Mouse (Mus musculus) midbrain, embryonic 16.5 days (tissue): Measurements from ENCODE around the gene Pcdh9. TPM values are rescaled to one million over a fixed set of nuclear protein-coding genes. Genes with fewer than 3 reads are reported as not detected.

Experiments
- ATAC-seq: fragments of 200-750 bp; cut with Nextera tagmentation; 2 replicates; pipeline ENCODE4 v1.8.0; 2017; ENCODE audit warnings: moderate TSS enrichment
- H3K27ac ChIP-seq: fragments of 300-500 bp; sonication (generic); 2 replicates; pipeline ENCODE4 v1.5.1; 2014; ENCODE audit warnings: mild to moderate bottlenecking, low read length, mixed read lengths
- H3K27me3 ChIP-seq: fragments of 300-500 bp; sonication (generic); 2 replicates; pipeline ENCODE4 v1.6.1; 2014; ENCODE audit warnings: low read depth, low read length, mixed read lengths; ENCODE audit not compliant: control insufficient read depth, insufficient read depth
- H3K36me3 ChIP-seq: fragments of 300-500 bp; sonication (generic); 2 replicates; pipeline ENCODE4 v1.6.1; 2014; ENCODE audit warnings: mild to moderate bottlenecking, low read length, moderate library complexity, mixed read lengths; ENCODE audit not compliant: control insufficient read depth, insufficient read depth
- H3K4me1 ChIP-seq: fragments of 300-500 bp; sonication (generic); 2 replicates; pipeline ENCODE4 v1.6.1; 2014; ENCODE audit warnings: mild to moderate bottlenecking, low read length, mixed read lengths; ENCODE audit not compliant: control insufficient read depth, insufficient read depth
- H3K4me2 ChIP-seq: fragments of 300-500 bp; sonication (generic); 2 replicates; pipeline ENCODE4 v1.6.1; 2014; ENCODE audit warnings: mild to moderate bottlenecking, low read length, mixed read lengths
- H3K4me3 ChIP-seq: fragments of 300-500 bp; sonication (generic); 2 replicates; pipeline ENCODE4 v1.5.1; 2014; ENCODE audit warnings: low read depth, mild to moderate bottlenecking, low read length, moderate library complexity, mixed read lengths
- H3K9ac ChIP-seq: fragments of 300-500 bp; sonication (generic); 2 replicates; pipeline ENCODE4 v1.6.1; 2014; ENCODE audit warnings: low read depth, low read length, mixed read lengths
- H3K9me3 ChIP-seq: fragments of 300-500 bp; sonication (generic); replicated peaks from 2 replicates; pipeline ENCODE4 v1.6.1; 2014; ENCODE audit warnings: mild to moderate bottlenecking, low read length, mixed read lengths; ENCODE audit not compliant: control insufficient read depth, poor library complexity, severe bottlenecking
- WGBS: fragments of 180-500 bp; shearing (Covaris S2); extraction: QIAGEN DNeasy Blood & Tissue Kit; methylation state at CpG from one replicate; pipeline ENCODE4 v1.1.7; 2014; 5-methylcytosine and 5-hydroxymethylcytosine counted together
- polyA plus RNA-seq: library from polyadenylated mRNA; unstranded; fragments of >200 nt; fragmentation: Nextera tagmentation; extraction: Ambion mirVana; gene quantifications from 2 replicates; pipeline ENCODE4 v1.2.1, GENCODE M21; 2015

Pcdh9 gene
- polyA plus RNA-seq, 1 experiment from 2014 or later = 179 TPM

DNA sequence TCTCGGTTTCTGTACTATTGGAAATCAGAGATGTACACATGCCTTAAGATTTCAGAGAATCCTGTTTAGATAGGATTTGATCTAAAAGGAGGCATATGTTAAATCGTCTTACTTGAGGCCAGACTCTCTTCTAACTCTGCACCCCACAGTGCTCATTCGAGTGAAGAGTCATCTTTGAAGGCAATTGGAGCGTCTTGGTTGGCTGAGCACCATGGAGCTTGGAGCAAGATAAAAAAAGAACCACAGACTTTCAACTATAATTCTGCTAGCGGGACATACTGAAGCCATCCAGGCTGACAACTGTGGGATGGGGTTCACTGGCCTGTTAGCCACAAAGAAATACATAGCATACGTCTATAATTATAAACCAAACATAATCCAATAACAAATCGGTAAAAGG is 541.3 kb downstream of the Pcdh9 start:
- no peaks in the 10 kb centered on the region for H3K9me3 ChIP-seq
- 21% methylated on average over 7 of the region's 7 CpGs for WGBS
- no peaks in the 10 kb centered on the region for H3K4me1 ChIP-seq
- H3K4me3 ChIP-seq = no peak overlapping the region
- ATAC-seq = no peak
- H3K27me3 ChIP-seq = no peaks in the 10 kb centered on the region
- no peak overlapping the region for H3K4me2 ChIP-seq
- no peak overlapping the region for H3K9ac ChIP-seq
- no peak overlapping the region for H3K27ac ChIP-seq
- H3K36me3 ChIP-seq = no peaks in the 10 kb centered on the region

DNA sequence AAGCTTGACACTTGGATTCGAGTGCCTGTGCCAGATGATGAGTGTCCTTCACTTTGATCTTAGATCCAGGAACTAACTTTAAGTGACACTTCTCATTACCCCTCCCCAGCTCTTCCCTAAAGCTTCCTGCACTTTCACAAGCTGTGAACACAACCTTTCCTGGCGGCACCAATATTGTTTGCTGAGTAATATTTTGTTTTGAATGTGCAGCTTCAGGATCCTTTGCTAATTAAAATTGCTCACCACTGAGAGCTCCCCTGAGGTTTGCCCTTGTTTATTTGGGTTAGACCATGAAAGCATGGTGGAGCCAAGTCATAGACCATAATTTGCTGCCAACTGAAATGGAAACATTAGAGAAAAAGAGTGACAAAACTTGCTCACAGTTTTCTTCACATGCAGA is 543.4 kb downstream of the Pcdh9 start:
- Histone ChIP-seq H3K36me3 (no peaks in the 10 kb centered on the region), H3K27me3 (no peaks in the 10 kb centered on the region), H3K4me2 (no peak overlapping the region), H3K4me3 (no peak overlapping the region), H3K27ac (no peak overlapping the region), H3K4me1 (no peaks in the 10 kb centered on the region), H3K9ac (no peak overlapping the region), H3K9me3 (no peaks in the 10 kb centered on the region)
- WGBS = 17% methylated on average over 2 of the region's 2 CpGs
- ATAC-seq = no peak

DNA sequence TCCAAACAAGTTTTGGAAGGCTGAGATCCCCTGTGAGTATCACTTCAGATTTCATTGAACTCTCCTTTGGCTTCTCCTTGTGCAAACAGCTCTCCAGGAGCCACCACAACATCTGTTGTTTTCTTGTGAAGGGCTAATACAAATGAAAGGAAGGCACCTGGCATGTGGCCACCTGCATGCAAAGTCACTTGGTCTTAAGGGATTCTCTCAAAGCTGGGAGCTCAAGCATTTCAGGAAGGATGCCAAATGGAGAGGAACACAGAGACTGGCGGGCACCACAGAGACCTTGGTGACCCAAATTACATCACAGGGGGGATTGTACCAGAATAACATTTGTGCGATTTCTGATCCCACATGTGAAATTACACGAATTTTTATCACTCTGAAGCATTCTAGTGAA is 547.7 kb downstream of the Pcdh9 start:
- Histone ChIP-seq H3K9me3 (no peaks in the 10 kb centered on the region), H3K27ac (no peak overlapping the region), H3K36me3 (no peaks in the 10 kb centered on the region), H3K9ac (no peak overlapping the region), H3K4me2 (no peak overlapping the region), H3K4me3 (no peak overlapping the region), H3K4me1 (no peaks in the 10 kb centered on the region), H3K27me3 (no peaks in the 10 kb centered on the region)
- 71% methylated on average over 3 of the region's 3 CpGs for WGBS
- no peak for ATAC-seq

DNA sequence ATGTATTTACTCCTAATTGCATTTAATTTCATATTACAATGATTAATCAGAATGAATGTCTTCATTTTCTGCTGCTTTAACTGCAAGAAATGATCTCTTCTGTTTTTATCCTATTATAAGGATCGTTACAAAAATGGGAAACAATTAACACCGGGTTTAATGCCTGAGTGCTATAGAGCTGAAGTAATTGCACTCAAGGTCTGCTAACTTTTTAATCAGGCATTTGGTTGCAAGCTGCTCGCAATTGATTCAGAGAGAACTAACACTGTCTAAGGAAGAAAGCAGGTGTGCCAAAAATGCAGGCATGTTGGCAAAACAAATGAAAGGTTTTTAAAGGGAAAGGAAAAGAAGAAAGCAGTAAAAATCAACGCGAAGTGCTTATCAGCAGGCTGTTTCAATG is 549.1 kb downstream of the Pcdh9 start:
- ATAC-seq = no peak
- H3K9ac ChIP-seq = no peak overlapping the region
- WGBS = 23% methylated on average over 5 of the region's 5 CpGs

DNA sequence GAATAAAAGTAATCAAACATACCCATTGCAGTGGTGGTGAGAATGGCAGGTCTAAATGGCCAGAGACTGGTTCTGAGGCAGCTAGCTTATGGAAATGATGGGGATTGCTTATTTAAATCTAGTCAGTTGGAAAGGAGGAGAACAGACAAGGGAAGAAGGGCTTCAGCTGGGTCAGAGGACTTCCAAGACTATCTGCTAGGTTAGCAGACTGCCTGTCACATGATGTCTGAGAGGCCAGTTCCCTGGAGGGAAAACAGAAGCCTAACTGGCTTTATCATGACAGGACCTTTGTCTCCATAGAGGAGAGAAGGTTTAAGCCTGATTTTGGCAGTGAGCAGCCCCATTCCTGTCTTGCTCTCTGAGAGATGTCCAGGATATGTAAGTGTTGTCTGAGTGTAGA is 561.2 kb downstream of the Pcdh9 start:
- H3K4me3 ChIP-seq = no peak overlapping the region
- no peak overlapping the region for H3K4me2 ChIP-seq
- no peak overlapping the region for H3K9ac ChIP-seq
- H3K9me3 ChIP-seq = no peaks in the 10 kb centered on the region
- H3K36me3 ChIP-seq = no peaks in the 10 kb centered on the region
- no peak for ATAC-seq
- H3K4me1 ChIP-seq = no peaks in the 10 kb centered on the region
- no peak overlapping the region for H3K27ac ChIP-seq
- H3K27me3 ChIP-seq = no peaks in the 10 kb centered on the region

More for the DNA sequence above, 549.1 kb downstream of the Pcdh9 start:
- H3K36me3 ChIP-seq = no peaks in the 10 kb centered on the region
- no peak overlapping the region for H3K27ac ChIP-seq
- no peaks in the 10 kb centered on the region for H3K27me3 ChIP-seq
- H3K4me2 ChIP-seq = no peak overlapping the region
- no peaks in the 10 kb centered on the region for H3K9me3 ChIP-seq
- H3K4me3 ChIP-seq = no peak overlapping the region
- no peaks in the 10 kb centered on the region for H3K4me1 ChIP-seq

DNA sequence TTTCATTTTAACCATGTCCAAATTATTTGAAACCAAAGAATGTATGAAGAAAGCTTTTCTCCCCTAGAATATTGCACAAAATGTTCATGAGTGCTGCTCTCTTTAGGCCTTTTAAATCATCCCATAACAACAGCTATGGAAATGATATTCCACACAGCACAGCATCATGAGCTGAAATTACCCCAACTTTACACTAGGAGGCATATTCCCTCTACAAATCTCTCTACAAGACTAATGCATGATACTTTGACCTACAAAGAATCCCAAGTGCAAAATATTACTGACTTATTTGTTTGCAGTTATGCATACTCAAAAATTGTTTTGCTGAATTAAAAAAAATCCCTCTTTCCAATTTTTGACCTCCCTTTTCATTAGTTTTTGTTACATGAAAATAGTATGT is 573.1 kb downstream of the Pcdh9 start:
- Histone ChIP-seq H3K36me3 (no peaks in the 10 kb centered on the region), H3K4me3 (no peak overlapping the region), H3K9ac (no peak overlapping the region), H3K27me3 (no peaks in the 10 kb centered on the region), H3K4me2 (no peak overlapping the region), H3K4me1 (no peaks in the 10 kb centered on the region), H3K27ac (no peak overlapping the region), H3K9me3 (no peaks in the 10 kb centered on the region)
- ATAC-seq = no peak

DNA sequence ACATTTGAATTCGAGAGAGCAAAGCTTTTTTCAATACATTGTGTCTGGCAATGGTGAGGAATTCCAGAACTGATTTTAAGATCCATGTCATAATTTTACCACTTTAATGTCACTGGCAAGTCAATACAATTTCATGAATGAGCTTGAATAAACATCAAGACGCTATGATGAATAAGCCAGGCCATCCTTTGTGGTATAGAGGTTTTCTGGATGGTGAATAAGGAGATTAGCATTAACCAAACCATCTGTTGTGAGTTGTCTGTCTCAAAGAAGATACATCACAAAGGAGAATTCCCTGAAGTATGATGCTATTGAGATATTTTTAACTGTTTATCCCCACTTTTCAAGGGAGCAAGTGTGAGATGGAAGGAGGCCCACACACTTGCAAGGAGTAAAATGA is 602.1 kb downstream of the Pcdh9 start:
- no peaks in the 10 kb centered on the region for H3K27me3 ChIP-seq
- H3K36me3 ChIP-seq = no peaks in the 10 kb centered on the region
- 29% methylated on average over 2 of the region's 2 CpGs for WGBS
- no peak for ATAC-seq
- H3K9ac ChIP-seq = no peak overlapping the region
- no peaks in the 10 kb centered on the region for H3K9me3 ChIP-seq
- H3K4me1 ChIP-seq = no peaks in the 10 kb centered on the region
- no peak overlapping the region for H3K4me3 ChIP-seq
- no peak overlapping the region for H3K27ac ChIP-seq
- no peak overlapping the region for H3K4me2 ChIP-seq

DNA sequence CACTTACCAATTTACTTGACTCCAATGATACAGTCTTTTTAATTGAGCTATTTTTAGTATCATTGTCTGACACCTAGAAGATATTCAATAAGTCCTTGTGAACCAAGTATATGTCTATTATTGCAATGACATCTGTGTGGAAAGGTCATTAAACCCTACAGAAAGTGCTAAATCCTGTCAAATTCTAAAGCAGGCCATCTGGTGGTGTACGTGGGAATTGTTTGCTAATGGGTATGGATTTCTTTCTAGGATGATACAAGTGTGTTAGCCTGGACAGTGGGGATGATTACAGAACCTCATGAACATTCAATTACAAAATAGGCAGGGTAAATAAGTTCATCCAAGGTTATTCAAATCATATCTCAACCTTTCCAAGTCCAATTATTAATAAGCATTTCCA is 602.8 kb downstream of the Pcdh9 start:
- H3K4me1 ChIP-seq = no peaks in the 10 kb centered on the region
- H3K9me3 ChIP-seq = no peaks in the 10 kb centered on the region
- no peaks in the 10 kb centered on the region for H3K36me3 ChIP-seq
- H3K27ac ChIP-seq = no peak overlapping the region
- H3K4me3 ChIP-seq = no peak overlapping the region
- no peak overlapping the region for H3K4me2 ChIP-seq
- H3K27me3 ChIP-seq = no peaks in the 10 kb centered on the region
- H3K9ac ChIP-seq = no peak overlapping the region
- no peak for ATAC-seq
- WGBS = 20% methylated on average over 1 of the region's 1 CpGs

DNA sequence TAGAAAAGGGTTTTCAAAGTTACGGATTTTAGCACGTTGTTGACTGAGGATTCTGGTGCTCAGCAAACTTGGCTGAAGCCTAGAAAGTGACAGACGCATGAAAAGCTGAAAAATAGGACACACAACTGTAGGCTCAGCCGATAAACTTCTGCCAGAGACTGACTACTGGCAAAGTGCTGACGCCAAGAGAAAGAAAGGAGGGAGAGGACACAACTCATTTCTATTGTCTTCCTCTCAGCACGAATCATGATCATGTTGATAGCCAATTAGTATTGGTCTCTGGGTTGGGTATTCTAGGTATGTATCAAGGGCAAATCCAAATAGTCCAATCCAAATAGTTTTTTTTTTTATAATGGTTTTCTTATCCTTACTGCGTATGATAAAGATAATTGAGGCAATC is 605.3 kb downstream of the Pcdh9 start:
- Histone ChIP-seq H3K27me3 (no peaks in the 10 kb centered on the region), H3K4me1 (no peaks in the 10 kb centered on the region), H3K36me3 (no peaks in the 10 kb centered on the region), H3K4me2 (no peak overlapping the region), H3K4me3 (no peak overlapping the region), H3K9me3 (no peaks in the 10 kb centered on the region), H3K27ac (no peak overlapping the region), H3K9ac (no peak overlapping the region)
- WGBS = 76% methylated on average over 7 of the region's 7 CpGs
- no peak for ATAC-seq

DNA sequence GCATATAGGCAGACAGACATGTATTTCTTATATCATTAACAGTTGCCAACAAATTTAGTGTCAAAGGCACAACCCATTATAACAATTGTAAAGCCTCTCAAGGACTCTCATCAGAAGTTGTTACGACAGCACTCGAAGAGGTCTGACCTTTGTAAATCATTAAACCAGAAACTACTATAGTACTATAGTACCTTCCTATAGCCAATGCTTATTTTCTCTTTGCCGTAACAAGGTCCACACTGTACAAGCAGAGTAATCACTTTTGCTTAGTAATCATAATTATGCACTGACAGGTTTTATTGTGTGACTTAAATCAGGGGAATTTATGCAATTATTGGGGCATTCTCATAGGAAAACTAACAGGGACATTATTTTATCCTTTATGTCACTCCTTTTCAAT is 606.5 kb downstream of the Pcdh9 start:
- Histone ChIP-seq H3K4me1 (no peaks in the 10 kb centered on the region), H3K9me3 (no peaks in the 10 kb centered on the region), H3K9ac (no peak overlapping the region), H3K4me3 (no peak overlapping the region), H3K36me3 (no peaks in the 10 kb centered on the region), H3K27me3 (no peaks in the 10 kb centered on the region), H3K4me2 (no peak overlapping the region), H3K27ac (no peak overlapping the region)
- ATAC-seq = no peak
- WGBS = 89% methylated on average over 3 of the region's 3 CpGs
